16 mouse cellular contexts compared by ENCODE assay signal in genomic region chr1:159150351-159150750, GRCm38 (mm10).
"Had no signal": no experiment of that assay in that cellular context is flagged by ENCODE, and none has a peak within 500 bp of the region (broad histone marks: within the 10 kb centered on the region; RNA-seq: fewer than 3 reads in every experiment).

No protein-coding gene starts in this region.

- ATAC-seq: hindbrain, embryonic 16.5 days; inflammation-experienced regulatory T-cells, adult 6 months; intestine, embryonic 15.5 days; intestine, postnatal 0 days had no signal

- DNase-seq: gastrocnemius, postnatal 10 days; gastrocnemius, postnatal 25 days; heart, adult 18-20 months; heart, postnatal 10 days; heart, postnatal 4 days; kidney, adult 18-20 months; kidney, adult 8-10 months; kidney, postnatal 10 days; kidney, postnatal 25 days; kidney, postnatal 4 days; liver; liver, embryonic 13.5 days had no signal
